Mouse (Mus musculus): ENCODE measurements around the gene Kcnj9. TPM values are rescaled to one million over a fixed set of nuclear protein-coding genes. Genes with fewer than 3 reads are reported as not detected.
A peak's percentile ranks its signal among the peaks of the same experiment; 100 is the strongest.

Gene Kcnj9
- polyA plus RNA-seq, 1 experiment from 2014 or later: 0.04 TPM

- ATAC-seq (ENCODE audit: insufficient read depth) (no peak), DNase-seq (no peak)
- TF ChIP-seq CTCF (IDR thresholded peaks at IDR 0.05; ENCODE audit: low read depth): no peak
- Histone ChIP-seq H3K4me3 (ENCODE audit: low read depth, low read length) (no peak overlapping the region), H3K4me2 (no peak overlapping the region), H3K4me1 (ENCODE audit: insufficient read depth) (no peaks in the 10 kb centered on the region), H3K36me3 (ENCODE audit: insufficient read depth) (no peaks in the 10 kb centered on the region), H3K9me3 (ENCODE audit: low read depth, low read length) (no peaks in the 10 kb centered on the region), H3K9ac (no peak overlapping the region), H3K27me3 (ENCODE audit: insufficient read depth, low read length) (no peaks in the 10 kb centered on the region), H3K27ac (ENCODE audit: low read depth) (no peak overlapping the region)
- 72% methylated on average over 3 of the region's 3 CpGs for WGBS
Measured at GRCm38 (mm10) chr1:172289617-172289946, 39.5 kb downstream of the Kcnj9 start.

GRCm38 (mm10) chr1:172288900-172289616, 40.1 kb downstream of the Kcnj9 start:
- no peak overlapping the region for H3K27ac ChIP-seq (ENCODE audit: low read depth)
- TF ChIP-seq CTCF (IDR thresholded peaks at IDR 0.05; ENCODE audit: low read depth): no peak
- H3K9me3 ChIP-seq (ENCODE audit: low read depth, low read length): no peaks in the 10 kb centered on the region
- no peak overlapping the region for H3K9ac ChIP-seq
- no peaks in the 10 kb centered on the region for H3K27me3 ChIP-seq (ENCODE audit: insufficient read depth, low read length)
- no peaks in the 10 kb centered on the region for H3K4me1 ChIP-seq (ENCODE audit: insufficient read depth)
- 88% methylated on average over 11 of the region's 11 CpGs for WGBS
- H3K4me2 ChIP-seq: no peak overlapping the region
- no peak overlapping the region for H3K4me3 ChIP-seq (ENCODE audit: low read depth, low read length)
- ATAC-seq (ENCODE audit: insufficient read depth) (no peak), DNase-seq (no peak)
- no peaks in the 10 kb centered on the region for H3K36me3 ChIP-seq (ENCODE audit: insufficient read depth)

GRCm38 (mm10) chr1:172286740-172287139, 42.4 kb downstream of the Kcnj9 start:
- Histone ChIP-seq H3K36me3 (ENCODE audit: insufficient read depth) (no peaks in the 10 kb centered on the region), H3K27me3 (ENCODE audit: insufficient read depth, low read length) (no peaks in the 10 kb centered on the region), H3K9me3 (ENCODE audit: low read depth, low read length) (no peaks in the 10 kb centered on the region), H3K4me3 (ENCODE audit: low read depth, low read length) (no peak overlapping the region), H3K9ac (no peak overlapping the region), H3K4me1 (ENCODE audit: insufficient read depth) (no peaks in the 10 kb centered on the region), H3K4me2 (no peak overlapping the region), H3K27ac (ENCODE audit: low read depth) (no peak overlapping the region)
- ATAC-seq (ENCODE audit: insufficient read depth) (no peak), DNase-seq (no peak)
- TF ChIP-seq CTCF (IDR thresholded peaks at IDR 0.05; ENCODE audit: low read depth): no peak
- 77% methylated on average over 5 of the region's 5 CpGs for WGBS

- no peak overlapping the region for H3K4me3 ChIP-seq (ENCODE audit: low read depth, low read length)
- ATAC-seq (ENCODE audit: insufficient read depth) (no peak), DNase-seq (no peak)
- no peak overlapping the region for H3K4me2 ChIP-seq
- H3K4me1 ChIP-seq (ENCODE audit: insufficient read depth): no peaks in the 10 kb centered on the region
- no peak overlapping the region for H3K27ac ChIP-seq (ENCODE audit: low read depth)
- TF ChIP-seq CTCF (IDR thresholded peaks at IDR 0.05; ENCODE audit: low read depth): no peak
- no peaks in the 10 kb centered on the region for H3K36me3 ChIP-seq (ENCODE audit: insufficient read depth)
- H3K9ac ChIP-seq: no peak overlapping the region
- no peaks in the 10 kb centered on the region for H3K9me3 ChIP-seq (ENCODE audit: low read depth, low read length)
- 78% methylated on average over 14 of the region's 14 CpGs for WGBS
- H3K27me3 ChIP-seq (ENCODE audit: insufficient read depth, low read length): no peaks in the 10 kb centered on the region
Measured at GRCm38 (mm10) chr1:172284221-172284620, 44.9 kb downstream of the Kcnj9 start.

GRCm38 (mm10) chr1:172283073-172283472, 46.0 kb downstream of the Kcnj9 start:
- no peaks in the 10 kb centered on the region for H3K27me3 ChIP-seq (ENCODE audit: insufficient read depth, low read length)
- H3K27ac ChIP-seq (ENCODE audit: low read depth): no peak overlapping the region
- H3K4me2 ChIP-seq: no peak overlapping the region
- TF ChIP-seq CTCF (IDR thresholded peaks at IDR 0.05; ENCODE audit: low read depth): no peak
- no peak overlapping the region for H3K4me3 ChIP-seq (ENCODE audit: low read depth, low read length)
- 94% methylated on average over 6 of the region's 6 CpGs for WGBS
- no peaks in the 10 kb centered on the region for H3K4me1 ChIP-seq (ENCODE audit: insufficient read depth)
- no peak for DNase-seq
- no peak for ATAC-seq (ENCODE audit: insufficient read depth)
- H3K36me3 ChIP-seq (ENCODE audit: insufficient read depth): no peaks in the 10 kb centered on the region
- no peak overlapping the region for H3K9ac ChIP-seq
- H3K9me3 ChIP-seq (ENCODE audit: low read depth, low read length): no peaks in the 10 kb centered on the region

GRCm38 (mm10) chr1:172281522-172282254, 47.4 kb downstream of the Kcnj9 start:
- DNase-seq (peak; percentile 67), ATAC-seq (ENCODE audit: insufficient read depth) (peak; percentile 79)
- no peak for TF ChIP-seq CTCF (IDR thresholded peaks at IDR 0.05; ENCODE audit: low read depth)
- Histone ChIP-seq H3K36me3 (ENCODE audit: insufficient read depth) (no peaks in the 10 kb centered on the region), H3K27ac (ENCODE audit: low read depth) (no peak overlapping the region), H3K9ac (no peak overlapping the region), H3K4me3 (ENCODE audit: low read depth, low read length) (no peak overlapping the region), H3K9me3 (ENCODE audit: low read depth, low read length) (no peaks in the 10 kb centered on the region), H3K4me2 (no peak overlapping the region), H3K4me1 (ENCODE audit: insufficient read depth) (no peaks in the 10 kb centered on the region), H3K27me3 (ENCODE audit: insufficient read depth, low read length) (no peaks in the 10 kb centered on the region)
- 60% methylated on average over 10 of the region's 10 CpGs for WGBS

- no peaks in the 10 kb centered on the region for H3K4me1 ChIP-seq (ENCODE audit: insufficient read depth)
- DNase-seq (no peak), ATAC-seq (ENCODE audit: insufficient read depth) (no peak)
- no peaks in the 10 kb centered on the region for H3K27me3 ChIP-seq (ENCODE audit: insufficient read depth, low read length)
- WGBS: 68% methylated on average over 16 of the region's 16 CpGs
- H3K9me3 ChIP-seq (ENCODE audit: low read depth, low read length): no peaks in the 10 kb centered on the region
- H3K4me3 ChIP-seq (ENCODE audit: low read depth, low read length): no peak overlapping the region
- H3K9ac ChIP-seq: no peak overlapping the region
- H3K4me2 ChIP-seq: no peak overlapping the region
- no peak for TF ChIP-seq CTCF (IDR thresholded peaks at IDR 0.05; ENCODE audit: low read depth)
- no peak overlapping the region for H3K27ac ChIP-seq (ENCODE audit: low read depth)
- no peaks in the 10 kb centered on the region for H3K36me3 ChIP-seq (ENCODE audit: insufficient read depth)
Measured at GRCm38 (mm10) chr1:172279768-172280509, 49.2 kb downstream of the Kcnj9 start.
